Mouse (Mus musculus) intestine, embryonic 16.5 days (tissue): ENCODE results near the gene Hoxb3. TPM values are rescaled to one million over a fixed set of nuclear protein-coding genes. Genes with fewer than 3 reads are reported as not detected.

Experiments
- ATAC-seq: fragments of 200-750 bp; cut with Nextera tagmentation; 2 replicates; pipeline ENCODE4 v1.8.0; 2017; ENCODE audit warnings: moderate TSS enrichment, moderate library complexity
- H3K27ac ChIP-seq: fragments of 300-500 bp; sonication (generic); 2 replicates; pipeline ENCODE4 v1.5.1; 2014; ENCODE audit warnings: mild to moderate bottlenecking, low read length
- H3K27me3 ChIP-seq: fragments of 300-500 bp; sonication (generic); replicated peaks from 2 replicates; pipeline ENCODE4 v1.6.1; 2014; ENCODE audit warnings: low read length, control low read depth, mixed read lengths; ENCODE audit not compliant: control insufficient read depth, insufficient read depth
- H3K36me3 ChIP-seq: fragments of 300-500 bp; sonication (generic); 2 replicates; pipeline ENCODE4 v1.6.1; 2014; ENCODE audit warnings: low read length, control low read depth; ENCODE audit not compliant: control insufficient read depth, insufficient read depth
- H3K4me1 ChIP-seq: fragments of 300-500 bp; sonication (generic); 2 replicates; pipeline ENCODE4 v1.6.1; 2014; ENCODE audit warnings: low read length, control low read depth, mixed read lengths; ENCODE audit not compliant: control insufficient read depth, insufficient read depth
- H3K4me2 ChIP-seq: fragments of 300-500 bp; sonication (generic); 2 replicates; pipeline ENCODE4 v1.6.1; 2014; ENCODE audit warnings: low read depth, low read length, control low read depth
- H3K4me3 ChIP-seq: fragments of 300-500 bp; sonication (generic); 2 replicates; pipeline ENCODE4 v1.5.1; 2014; ENCODE audit warnings: mild to moderate bottlenecking, low read length
- H3K9ac ChIP-seq: fragments of 300-500 bp; sonication (generic); 2 replicates; pipeline ENCODE4 v1.6.1; 2014; ENCODE audit warnings: low read depth, low read length
- H3K9me3 ChIP-seq: fragments of 300-500 bp; sonication (generic); 2 replicates; pipeline ENCODE4 v1.6.1; 2016; ENCODE audit warnings: low read length, control low read depth; ENCODE audit not compliant: control insufficient read depth
- WGBS: fragments of 180-500 bp; shearing (Covaris S2); extraction: QIAGEN DNeasy Blood & Tissue Kit; methylation state at CpG from one replicate; pipeline ENCODE4 v1.1.7; 2014; 5-methylcytosine and 5-hydroxymethylcytosine counted together
- polyA plus RNA-seq: library from polyadenylated mRNA; unstranded; fragments of >200 nt; fragmentation: Nextera tagmentation; extraction: Ambion mirVana; gene quantifications from 2 replicates; pipeline ENCODE4 v1.2.1, GENCODE M21; 2015

Gene Hoxb3
- polyA plus RNA-seq, 1 experiment from 2014 or later, result 1.4 TPM

- peaks cover 11% of the 10 kb centered on the region; the same call in 1 of the 2 replicates for H3K27me3 ChIP-seq
- peak overlapping the region; percentile 38 for H3K4me2 ChIP-seq
- H3K4me1 ChIP-seq, result peaks cover 44% of the 10 kb centered on the region
- WGBS, result 22% methylated on average over 21 of the region's 21 CpGs
- no peaks in the 10 kb centered on the region for H3K36me3 ChIP-seq
- no peak for ATAC-seq
- H3K27ac ChIP-seq, result peak overlapping the region; percentile 74
- no peak overlapping the region; the same call in 1 of the 2 replicates for H3K4me3 ChIP-seq
- peak overlapping the region; percentile 48 for H3K9ac ChIP-seq
- no peaks in the 10 kb centered on the region for H3K9me3 ChIP-seq
Measured at GRCm38 (mm10) chr11:96348141-96348928, 25.2 kb downstream of the Hoxb3 start.

DNA sequence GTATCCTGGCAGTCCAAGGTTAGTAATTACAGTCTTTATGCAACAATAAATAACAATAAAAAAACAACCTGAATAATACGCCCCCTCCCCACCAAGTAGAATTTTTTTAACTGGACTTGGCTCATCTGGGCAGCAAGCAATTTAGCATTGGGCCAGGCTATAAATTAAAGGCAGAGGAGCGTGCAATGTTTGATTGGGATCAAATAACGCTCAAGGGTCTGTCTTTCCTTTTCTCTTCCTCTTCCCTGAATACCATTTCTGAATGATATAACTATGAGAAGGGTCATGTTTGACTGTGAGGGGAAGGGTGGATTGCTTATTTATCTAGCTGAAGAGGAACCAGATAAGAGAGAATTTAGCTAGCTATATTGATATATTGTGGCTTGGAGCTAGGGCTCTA is 25.9 kb downstream of the Hoxb3 start:
- 37% methylated on average over 3 of the region's 3 CpGs for WGBS
- H3K9me3 ChIP-seq, result no peaks in the 10 kb centered on the region
- H3K4me1 ChIP-seq, result peaks cover 42% of the 10 kb centered on the region
- H3K4me2 ChIP-seq, result 0 out of 2 replicates have a peak overlapping the region, but pooled peaks have one; percentile 42
- H3K27ac ChIP-seq, result peak overlapping the region; percentile 74
- H3K27me3 ChIP-seq, result peaks cover 10% of the 10 kb centered on the region; the same call in 1 of the 2 replicates
- H3K4me3 ChIP-seq, result no peak overlapping the region
- H3K36me3 ChIP-seq, result no peaks in the 10 kb centered on the region
- no peak for ATAC-seq
- H3K9ac ChIP-seq, result no peak overlapping the region

GRCm38 (mm10) chr11:96349491-96350340 is 26.6 kb downstream of the Hoxb3 start:
- no peaks in the 10 kb centered on the region for H3K9me3 ChIP-seq
- H3K27me3 ChIP-seq, result peaks cover 9% of the 10 kb centered on the region; the same call in 1 of the 2 replicates
- H3K4me1 ChIP-seq, result peaks cover 35% of the 10 kb centered on the region
- no peak for ATAC-seq
- H3K27ac ChIP-seq, result peak overlapping the region; percentile 74
- peak overlapping the region; percentile 45 for H3K9ac ChIP-seq
- H3K4me3 ChIP-seq, result 0 out of 2 replicates have a peak overlapping the region, but pooled peaks have one; percentile 12
- peak overlapping the region; percentile 42 for H3K4me2 ChIP-seq
- no peaks in the 10 kb centered on the region for H3K36me3 ChIP-seq
- WGBS, result 15% methylated on average over 14 of the region's 14 CpGs

GRCm38 (mm10) chr11:96350341-96350624 is 27.2 kb downstream of the Hoxb3 start, which contains the start of gene Hoxb2:
Gene Hoxb2 (plus strand): TSS chr11:96350525.
- Histone ChIP-seq H3K4me3 (peak within 1 kb of the TSS; percentile 73; the same call in 1 of the 2 replicates), H3K4me1 (peaks cover 35% of the 10 kb centered on the region), H3K27me3 (peaks cover 9% of the 10 kb centered on the region; the same call in 1 of the 2 replicates), H3K36me3 (no peaks in the 10 kb centered on the region), H3K27ac (peak within 1 kb of the TSS; percentile 97), H3K4me2 (peak within 1 kb of the TSS; percentile 78), H3K9ac (peak within 1 kb of the TSS; percentile 91), H3K9me3 (no peaks in the 10 kb centered on the region)
- 17% methylated on average over 2 of the region's 2 CpGs for WGBS
- no peak for ATAC-seq

DNA sequence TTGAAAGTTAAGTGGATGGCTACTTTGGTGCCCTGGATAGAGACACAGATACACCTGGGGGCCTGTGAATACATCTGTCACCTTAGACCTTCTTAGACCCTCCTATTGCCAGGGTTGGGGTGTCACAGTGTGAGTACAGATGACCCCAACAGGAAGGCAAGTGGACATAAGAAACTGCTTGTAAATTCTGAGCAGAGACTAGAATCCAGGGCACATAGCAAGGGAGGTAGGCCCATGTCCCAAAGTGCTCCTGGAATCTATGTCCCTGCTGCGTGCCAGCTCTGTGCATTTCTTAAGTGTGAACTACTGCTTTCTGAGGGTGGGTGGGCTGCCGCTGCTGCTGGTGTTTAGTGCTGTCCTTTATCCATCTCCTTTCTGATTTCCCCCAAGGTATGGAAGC is 27.7 kb downstream of the Hoxb3 start:
- peak overlapping the region; percentile 91; the same call in 1 of the 2 replicates for H3K9ac ChIP-seq
- H3K4me3 ChIP-seq, result no peak overlapping the region
- H3K27ac ChIP-seq, result peak overlapping the region; percentile 97
- ATAC-seq, result no peak
- H3K9me3 ChIP-seq, result no peaks in the 10 kb centered on the region
- 52% methylated on average over 2 of the region's 2 CpGs for WGBS
- peak overlapping the region; percentile 78; the same call in 1 of the 2 replicates for H3K4me2 ChIP-seq
- H3K36me3 ChIP-seq, result no peaks in the 10 kb centered on the region
- H3K27me3 ChIP-seq, result peaks cover 8% of the 10 kb centered on the region; the same call in 1 of the 2 replicates
- peaks cover 32% of the 10 kb centered on the region for H3K4me1 ChIP-seq

GRCm38 (mm10) chr11:96351312-96351711 is 28.2 kb downstream of the Hoxb3 start:
- Histone ChIP-seq H3K9me3 (no peaks in the 10 kb centered on the region), H3K27me3 (peaks cover 4% of the 10 kb centered on the region; the same call in 1 of the 2 replicates), H3K27ac (peak overlapping the region; percentile 97), H3K36me3 (no peaks in the 10 kb centered on the region), H3K4me3 (peak overlapping the region; percentile 73), H3K4me1 (peaks cover 27% of the 10 kb centered on the region), H3K4me2 (peak overlapping the region; percentile 78), H3K9ac (peak overlapping the region; percentile 91; the same call in 1 of the 2 replicates)
- ATAC-seq, result no peak
- WGBS, result 9% methylated on average over 11 of the region's 11 CpGs

GRCm38 (mm10) chr11:96351831-96352230 is 28.7 kb downstream of the Hoxb3 start:
- Histone ChIP-seq H3K9me3 (no peaks in the 10 kb centered on the region), H3K4me2 (peak overlapping the region; percentile 78), H3K9ac (peak overlapping the region; percentile 91), H3K4me1 (peaks cover 21% of the 10 kb centered on the region), H3K27ac (peak overlapping the region; percentile 97), H3K27me3 (peaks cover 2% of the 10 kb centered on the region; the same call in 1 of the 2 replicates), H3K36me3 (no peaks in the 10 kb centered on the region), H3K4me3 (peak overlapping the region; percentile 73)
- peak; percentile 62 for ATAC-seq
- WGBS, result 8% methylated on average over 22 of the region's 22 CpGs

GRCm38 (mm10) chr11:96352691-96353521 is 29.8 kb downstream of the Hoxb3 start:
- H3K4me1 ChIP-seq, result peaks cover 19% of the 10 kb centered on the region

More at GRCm38 (mm10) chr11:96352691-96353521, 29.8 kb downstream of the Hoxb3 start:
- WGBS, result under 1% methylated on average over 75 of the region's 75 CpGs
- peak overlapping the region; percentile 73 for H3K4me3 ChIP-seq
- H3K4me2 ChIP-seq, result peak overlapping the region; percentile 78
- H3K27me3 ChIP-seq, result peaks cover 2% of the 10 kb centered on the region; the same call in 1 of the 2 replicates
- peak overlapping the region; percentile 91 for H3K9ac ChIP-seq
- H3K9me3 ChIP-seq, result no peaks in the 10 kb centered on the region
- H3K27ac ChIP-seq, result peak overlapping the region; percentile 97
- no peak for ATAC-seq
- H3K36me3 ChIP-seq, result no peaks in the 10 kb centered on the region
